Mouse (Mus musculus): Measurements from ENCODE around the gene Ddi2.

Gene Ddi2

GRCm38 (mm10) chr4:141655908-141656608 lies 67.2 kb downstream of the Ddi2 start:
- no peak for DNase-seq (ENCODE audit: extremely low read depth, low read depth, low spot score)

- no peak for DNase-seq (ENCODE audit: extremely low read depth, low read depth, low spot score)
These were observed 68.7 kb downstream of the Ddi2 start for GRCm38 (mm10) chr4:141654509-141654908.

GRCm38 (mm10) chr4:141653813-141654212 lies 69.4 kb downstream of the Ddi2 start:
- no peak for DNase-seq (ENCODE audit: extremely low read depth, low read depth, low spot score)

GRCm38 (mm10) chr4:141653044-141653443 lies 70.2 kb downstream of the Ddi2 start:
- no peak for DNase-seq (ENCODE audit: extremely low read depth, low read depth, low spot score)

- DNase-seq (ENCODE audit: extremely low read depth, low read depth, low spot score), result no peak
These were observed 71.3 kb downstream of the Ddi2 start for GRCm38 (mm10) chr4:141651944-141652343.

- DNase-seq (ENCODE audit: extremely low read depth, low read depth, low spot score), result no peak
These were observed 71.9 kb downstream of the Ddi2 start for GRCm38 (mm10) chr4:141651286-141651685.

- no peak for DNase-seq (ENCODE audit: extremely low read depth, low read depth, low spot score)
These were observed 74.0 kb downstream of the Ddi2 start for GRCm38 (mm10) chr4:141649244-141649643.

GRCm38 (mm10) chr4:141648262-141648661 lies 75.0 kb downstream of the Ddi2 start:
- no peak for DNase-seq (ENCODE audit: extremely low read depth, low read depth, low spot score)

- DNase-seq (ENCODE audit: extremely low read depth, low read depth, low spot score), result no peak
These were observed 76.0 kb downstream of the Ddi2 start for GRCm38 (mm10) chr4:141647187-141647586.

- DNase-seq (ENCODE audit: extremely low read depth, low read depth, low spot score), result no peak
These were observed 77.2 kb downstream of the Ddi2 start for GRCm38 (mm10) chr4:141645988-141646387.

GRCm38 (mm10) chr4:141643118-141643855 lies 79.9 kb downstream of the Ddi2 start:
- no peak for DNase-seq (ENCODE audit: extremely low read depth, low read depth, low spot score)

- no peak for DNase-seq (ENCODE audit: extremely low read depth, low read depth, low spot score)
These were observed 81.0 kb downstream of the Ddi2 start for GRCm38 (mm10) chr4:141641961-141642811.

GRCm38 (mm10) chr4:141641353-141641771 lies 81.9 kb downstream of the Ddi2 start:
- DNase-seq (ENCODE audit: extremely low read depth, low read depth, low spot score), result no peak

- no peak for DNase-seq (ENCODE audit: extremely low read depth, low read depth, low spot score)
These were observed 83.7 kb downstream of the Ddi2 start for GRCm38 (mm10) chr4:141639474-141639873.

GRCm38 (mm10) chr4:141636693-141637092 lies 86.5 kb downstream of the Ddi2 start:
- DNase-seq (ENCODE audit: extremely low read depth, low read depth, low spot score), result no peak

GRCm38 (mm10) chr4:141635991-141636390 lies 87.2 kb downstream of the Ddi2 start:
- no peak for DNase-seq (ENCODE audit: extremely low read depth, low read depth, low spot score)

GRCm38 (mm10) chr4:141632111-141632873 lies 90.9 kb downstream of the Ddi2 start:
- DNase-seq (ENCODE audit: extremely low read depth, low read depth, low spot score), result no peak

GRCm38 (mm10) chr4:141631250-141631649 lies 92.0 kb downstream of the Ddi2 start:
- DNase-seq (ENCODE audit: extremely low read depth, low read depth, low spot score), result no peak

GRCm38 (mm10) chr4:141630021-141630420 lies 93.2 kb downstream of the Ddi2 start:
- DNase-seq (ENCODE audit: extremely low read depth, low read depth, low spot score), result no peak

- no peak for DNase-seq (ENCODE audit: extremely low read depth, low read depth, low spot score)
These were observed 94.6 kb downstream of the Ddi2 start for GRCm38 (mm10) chr4:141628661-141629060.

Measured in fat pad, adult 2 months (tissue).